Mouse (Mus musculus): ENCODE results near the gene Rnf113a2. TPM values are rescaled to one million over a fixed set of nuclear protein-coding genes. Genes with fewer than 3 reads are reported as not detected.
A peak's percentile ranks its signal among the peaks of the same experiment; 100 is the strongest.

Gene Rnf113a2
- polyA plus RNA-seq, 1 experiment from 2014 or later, result 31.0 TPM

GRCm38 (mm10) chr12:84408819-84409507, 8.0 kb upstream of the Rnf113a2 start, which contains the start of the genes Entpd5 and Bbof1:
Gene Entpd5, minus strand, starts transcription at chr12:84409029.
Gene Bbof1, plus strand, starts transcription at chr12:84409071.
- Histone ChIP-seq H3K36me3 (no peaks in the 10 kb centered on the region), H3K27ac (peak within 1 kb of the TSS; percentile 53; the same call in 1 of the 2 replicates), H3K4me3 (replicated peaks) (peak within 1 kb of the TSS; percentile 74), H3K4me2 (peak within 1 kb of the TSS; percentile 94), H3K9me3 (no peaks in the 10 kb centered on the region), H3K27me3 (no peaks in the 10 kb centered on the region; the same call in 1 of the 2 replicates), H3K4me1 (replicated peaks) (peaks cover 6% of the 10 kb centered on the region), H3K9ac (replicated peaks) (peak within 1 kb of the TSS; percentile 81)
- whole genome bisulfite sequencing, result 2% methylated on average over 48 of the region's 63 CpGs
- ATAC-seq (ENCODE audit: insufficient number of reproducible peaks, insufficient read depth, low FRiP score, low TSS enrichment, low read depth), result peak; percentile 87

GRCm38 (mm10) chr12:84417605-84417922, 568 bp downstream of the Rnf113a2 start:
- ATAC-seq (ENCODE audit: insufficient number of reproducible peaks, insufficient read depth, low FRiP score, low TSS enrichment, low read depth), result no peak
- no peaks in the 10 kb centered on the region for H3K27me3 ChIP-seq
- peak overlapping the region; percentile 50 for H3K4me3 ChIP-seq (replicated peaks)
- H3K4me1 ChIP-seq (replicated peaks), result 0 out of 2 replicates have a peak, but pooled peaks cover 5% of the 10 kb centered on the region
- H3K4me2 ChIP-seq, result peak overlapping the region; percentile 71
- H3K9me3 ChIP-seq, result peaks cover 8% of the 10 kb centered on the region; the same call in 1 of the 2 replicates
- no peak overlapping the region for H3K27ac ChIP-seq
- H3K9ac ChIP-seq (replicated peaks), result peak overlapping the region; percentile 69
- H3K36me3 ChIP-seq, result no peaks in the 10 kb centered on the region
- 33% methylated on average over 18 of the region's 18 CpGs for WGBS

- no peak overlapping the region for H3K9ac ChIP-seq (replicated peaks)
- no peaks in the 10 kb centered on the region for H3K27me3 ChIP-seq
- H3K4me3 ChIP-seq (replicated peaks), result no peak overlapping the region
- no peaks in the 10 kb centered on the region for H3K4me1 ChIP-seq (replicated peaks)
- 57% methylated on average over 3 of the region's 3 CpGs for WGBS
- H3K4me2 ChIP-seq, result no peak overlapping the region
- no peak for ATAC-seq (ENCODE audit: insufficient number of reproducible peaks, insufficient read depth, low FRiP score, low TSS enrichment, low read depth)
- H3K27ac ChIP-seq, result no peak overlapping the region
- no peaks in the 10 kb centered on the region for H3K36me3 ChIP-seq
- no peaks in the 10 kb centered on the region for H3K9me3 ChIP-seq
Observed at GRCm38 (mm10) chr12:84423990-84424389, 7.0 kb downstream of the Rnf113a2 start.

- 97% methylated on average over 2 of the region's 2 CpGs for WGBS
- H3K4me3 ChIP-seq (replicated peaks), result no peak overlapping the region
- no peak overlapping the region for H3K27ac ChIP-seq
- H3K4me1 ChIP-seq (replicated peaks), result no peaks in the 10 kb centered on the region
- no peak for ATAC-seq (ENCODE audit: insufficient number of reproducible peaks, insufficient read depth, low FRiP score, low TSS enrichment, low read depth)
- H3K9ac ChIP-seq (replicated peaks), result no peak overlapping the region
- H3K36me3 ChIP-seq, result peaks cover 11% of the 10 kb centered on the region
- no peaks in the 10 kb centered on the region for H3K9me3 ChIP-seq
- H3K4me2 ChIP-seq, result no peak overlapping the region
- H3K27me3 ChIP-seq, result no peaks in the 10 kb centered on the region
Observed at GRCm38 (mm10) chr12:84429825-84430224, 12.8 kb downstream of the Rnf113a2 start.

- no peaks in the 10 kb centered on the region for H3K27me3 ChIP-seq
- no peak overlapping the region for H3K9ac ChIP-seq (replicated peaks)
- no peaks in the 10 kb centered on the region for H3K4me1 ChIP-seq (replicated peaks)
- ATAC-seq (ENCODE audit: insufficient number of reproducible peaks, insufficient read depth, low FRiP score, low TSS enrichment, low read depth), result no peak
- no peak overlapping the region for H3K4me3 ChIP-seq (replicated peaks)
- no peak overlapping the region for H3K4me2 ChIP-seq
- no peak overlapping the region for H3K27ac ChIP-seq
- H3K9me3 ChIP-seq, result no peaks in the 10 kb centered on the region
- WGBS, result 49% methylated on average over 2 of the region's 2 CpGs
- peaks cover 5% of the 10 kb centered on the region; the same call in 1 of the 2 replicates for H3K36me3 ChIP-seq
Observed at GRCm38 (mm10) chr12:84438697-84439096, 21.7 kb downstream of the Rnf113a2 start.

- Histone ChIP-seq H3K4me3 (replicated peaks) (no peak overlapping the region), H3K4me2 (no peak overlapping the region), H3K27me3 (no peaks in the 10 kb centered on the region), H3K9ac (replicated peaks) (no peak overlapping the region), H3K27ac (no peak overlapping the region), H3K4me1 (replicated peaks) (no peaks in the 10 kb centered on the region), H3K9me3 (no peaks in the 10 kb centered on the region), H3K36me3 (peaks cover 4% of the 10 kb centered on the region; the same call in 1 of the 2 replicates)
- 70% methylated on average over 4 of the region's 4 CpGs for WGBS
- no peak for ATAC-seq (ENCODE audit: insufficient number of reproducible peaks, insufficient read depth, low FRiP score, low TSS enrichment, low read depth)
Observed at GRCm38 (mm10) chr12:84442526-84442925, 25.5 kb downstream of the Rnf113a2 start.

- Histone ChIP-seq H3K27me3 (0 out of 2 replicates have a peak, but pooled peaks cover 5% of the 10 kb centered on the region), H3K9ac (replicated peaks) (no peak overlapping the region), H3K9me3 (no peaks in the 10 kb centered on the region), H3K27ac (no peak overlapping the region), H3K36me3 (no peaks in the 10 kb centered on the region), H3K4me2 (no peak overlapping the region), H3K4me1 (replicated peaks) (peaks cover 10% of the 10 kb centered on the region), H3K4me3 (replicated peaks) (no peak overlapping the region)
- 71% methylated on average over 1 of the region's 1 CpGs for WGBS
- ATAC-seq (ENCODE audit: insufficient number of reproducible peaks, insufficient read depth, low FRiP score, low TSS enrichment, low read depth), result no peak
Observed at GRCm38 (mm10) chr12:84447386-84447785, 30.4 kb downstream of the Rnf113a2 start.

- Histone ChIP-seq H3K9ac (replicated peaks) (no peak overlapping the region), H3K9me3 (no peaks in the 10 kb centered on the region), H3K4me1 (replicated peaks) (peaks cover 12% of the 10 kb centered on the region), H3K4me3 (replicated peaks) (no peak overlapping the region), H3K27ac (no peak overlapping the region), H3K4me2 (no peak overlapping the region), H3K36me3 (no peaks in the 10 kb centered on the region), H3K27me3 (0 out of 2 replicates have a peak, but pooled peaks cover 5% of the 10 kb centered on the region)
- WGBS, result 81% methylated on average over 6 of the region's 6 CpGs
- no peak for ATAC-seq (ENCODE audit: insufficient number of reproducible peaks, insufficient read depth, low FRiP score, low TSS enrichment, low read depth)
Observed at GRCm38 (mm10) chr12:84448181-84448580, 31.2 kb downstream of the Rnf113a2 start.

GRCm38 (mm10) chr12:84449887-84450286, 32.9 kb downstream of the Rnf113a2 start:
- H3K4me2 ChIP-seq, result peak overlapping the region; percentile 96
- H3K36me3 ChIP-seq, result no peaks in the 10 kb centered on the region
- H3K27me3 ChIP-seq, result 0 out of 2 replicates have a peak, but pooled peaks cover 5% of the 10 kb centered on the region
- no peak overlapping the region for H3K27ac ChIP-seq
- no peaks in the 10 kb centered on the region for H3K9me3 ChIP-seq
- peak overlapping the region; percentile 63 for H3K9ac ChIP-seq (replicated peaks)
- peaks cover 12% of the 10 kb centered on the region for H3K4me1 ChIP-seq (replicated peaks)
- H3K4me3 ChIP-seq (replicated peaks), result peak overlapping the region; percentile 65
- WGBS, result 51% methylated on average over 10 of the region's 10 CpGs
- no peak for ATAC-seq (ENCODE audit: insufficient number of reproducible peaks, insufficient read depth, low FRiP score, low TSS enrichment, low read depth)

- Histone ChIP-seq H3K4me1 (replicated peaks) (peaks cover 12% of the 10 kb centered on the region), H3K27me3 (0 out of 2 replicates have a peak, but pooled peaks cover 5% of the 10 kb centered on the region), H3K4me2 (peak overlapping the region; percentile 96), H3K9me3 (no peaks in the 10 kb centered on the region), H3K27ac (peak overlapping the region; percentile 68; the same call in 1 of the 2 replicates), H3K9ac (replicated peaks) (peak overlapping the region; percentile 63), H3K4me3 (replicated peaks) (peak overlapping the region; percentile 65), H3K36me3 (no peaks in the 10 kb centered on the region)
- WGBS, result 1% methylated on average over 6 of the region's 6 CpGs
- ATAC-seq (ENCODE audit: insufficient number of reproducible peaks, insufficient read depth, low FRiP score, low TSS enrichment, low read depth), result no peak; the same call in 1 of the 2 replicates
Observed at GRCm38 (mm10) chr12:84450351-84450717, 33.3 kb downstream of the Rnf113a2 start.

GRCm38 (mm10) chr12:84450718-84451646, 34.0 kb downstream of the Rnf113a2 start, which contains the start of the genes Aldh6a1 and Lin52:
Gene Aldh6a1, minus strand, starts transcription at chr12:84451004.
Gene Lin52, plus strand, starts transcription at chr12:84451422.
- ATAC-seq (ENCODE audit: insufficient number of reproducible peaks, insufficient read depth, low FRiP score, low TSS enrichment, low read depth), result peak; percentile 99
- WGBS, result under 1% methylated on average over 48 of the region's 49 CpGs
- H3K4me3 ChIP-seq (replicated peaks), result peak within 1 kb of the TSS; percentile 65
- peaks cover 12% of the 10 kb centered on the region for H3K4me1 ChIP-seq (replicated peaks)
- H3K36me3 ChIP-seq, result no peaks in the 10 kb centered on the region
- no peaks in the 10 kb centered on the region for H3K9me3 ChIP-seq
- 0 out of 2 replicates have a peak, but pooled peaks cover 5% of the 10 kb centered on the region for H3K27me3 ChIP-seq
- peak within 1 kb of the TSS; percentile 96 for H3K4me2 ChIP-seq
- H3K27ac ChIP-seq, result peak within 1 kb of the TSS; percentile 68; the same call in 1 of the 2 replicates
- peak within 1 kb of the TSS; percentile 65 for H3K9ac ChIP-seq (replicated peaks)
